Mouse (Mus musculus) right cerebral cortex, postnatal 36 days (tissue): ENCODE results near the gene Cmklr1.
"Not testable (repeated sequence)": the region's sequence is repeated elsewhere in the genome, so short reads cannot be mapped to it uniquely, and the experiment has no call there.

Experiments
- DNase-seq, 2 experiments: peaks; one replicate each; pipeline ENCODE4 v3.0.0; 2022; ENCODE audit warnings: low spot score in 2 of 2, mixed read lengths in 1 of 2

Gene Cmklr1

GRCm38 (mm10) chr5:113586458-113586849 lies 63.8 kb downstream of the Cmklr1 start:
- not testable (repeated sequence) for DNase-seq

DNA sequence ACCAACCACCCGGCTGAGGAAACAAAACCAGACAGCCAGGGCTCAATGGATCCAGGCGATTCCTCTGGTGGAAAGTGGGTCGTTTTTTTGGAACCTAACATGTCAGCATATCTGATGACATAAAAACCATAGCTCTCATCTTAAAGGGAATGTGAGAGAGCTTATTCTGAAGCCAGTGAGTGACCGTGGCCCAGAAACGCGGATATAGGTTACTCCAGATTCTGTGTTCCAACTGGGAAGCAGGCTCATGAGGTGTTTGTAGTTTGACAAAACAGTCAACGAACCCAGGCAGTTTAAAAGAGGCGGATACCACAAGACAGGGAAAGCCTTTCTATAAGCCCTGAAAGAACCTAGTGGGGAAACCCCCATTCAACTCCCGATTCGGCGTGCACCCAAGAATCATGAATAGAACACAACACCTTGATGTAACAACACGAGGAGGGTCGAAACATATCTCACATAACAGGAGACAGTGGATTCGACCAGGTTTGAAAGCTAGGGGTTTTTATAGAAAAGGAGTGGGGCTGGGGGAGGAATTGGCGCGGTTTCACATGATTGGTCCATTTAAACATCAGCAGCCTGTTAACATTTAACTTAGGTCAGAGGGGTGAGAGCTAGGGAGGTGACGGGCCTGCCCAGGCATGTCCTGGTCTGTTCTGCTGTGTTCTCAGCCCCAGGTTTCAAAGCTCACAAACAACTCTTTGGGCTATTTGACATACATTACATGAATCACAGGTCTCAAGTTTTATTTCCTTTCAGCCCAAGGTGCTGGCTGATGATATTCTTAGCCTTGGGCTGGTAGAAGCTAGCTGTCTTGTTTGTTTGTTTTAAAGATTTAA lies 64.4 kb downstream of the Cmklr1 start:
- not testable (repeated sequence) for DNase-seq

DNA sequence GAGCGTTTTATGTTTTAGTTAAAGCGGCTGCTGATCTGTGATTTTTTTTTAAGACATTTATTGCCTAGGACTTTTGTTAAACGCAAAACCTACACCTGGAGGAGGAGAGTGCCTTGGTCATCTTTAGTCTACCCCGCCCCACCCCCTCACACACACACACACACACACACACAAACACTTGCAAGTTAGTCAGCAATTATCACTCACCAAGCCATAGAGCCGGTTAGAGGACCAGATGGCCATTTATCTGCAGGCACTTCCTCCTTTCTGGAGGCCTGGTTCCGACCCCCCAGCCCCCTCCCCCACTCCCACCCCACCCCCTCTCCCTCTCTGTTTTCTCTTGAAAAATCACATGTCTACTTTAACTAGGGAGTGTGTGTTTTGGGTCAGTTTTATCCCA lies 65.8 kb downstream of the Cmklr1 start:
- no peak for DNase-seq

GRCm38 (mm10) chr5:113583424-113584162 lies 66.6 kb downstream of the Cmklr1 start:
- no peak for DNase-seq

DNA sequence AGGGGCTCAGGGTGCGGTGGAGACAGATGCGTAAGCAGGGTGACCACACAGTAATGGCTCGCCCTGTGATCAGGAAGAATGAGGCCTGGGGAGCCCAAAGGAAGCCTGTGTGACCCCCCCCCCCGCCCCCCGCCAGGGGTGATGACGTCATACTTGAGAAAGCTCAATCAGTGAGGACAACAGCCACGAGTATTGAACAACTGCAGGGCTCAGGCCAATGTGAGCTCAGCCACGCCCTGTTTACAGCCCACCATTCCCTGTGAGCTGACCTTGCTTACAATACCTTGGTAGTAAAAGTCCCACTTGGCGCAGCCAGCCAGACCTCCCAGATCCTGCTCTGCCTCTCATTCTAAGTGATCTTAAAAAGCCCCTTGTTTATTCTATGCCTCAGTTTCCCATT lies 69.4 kb downstream of the Cmklr1 start:
- no peak for DNase-seq

DNA sequence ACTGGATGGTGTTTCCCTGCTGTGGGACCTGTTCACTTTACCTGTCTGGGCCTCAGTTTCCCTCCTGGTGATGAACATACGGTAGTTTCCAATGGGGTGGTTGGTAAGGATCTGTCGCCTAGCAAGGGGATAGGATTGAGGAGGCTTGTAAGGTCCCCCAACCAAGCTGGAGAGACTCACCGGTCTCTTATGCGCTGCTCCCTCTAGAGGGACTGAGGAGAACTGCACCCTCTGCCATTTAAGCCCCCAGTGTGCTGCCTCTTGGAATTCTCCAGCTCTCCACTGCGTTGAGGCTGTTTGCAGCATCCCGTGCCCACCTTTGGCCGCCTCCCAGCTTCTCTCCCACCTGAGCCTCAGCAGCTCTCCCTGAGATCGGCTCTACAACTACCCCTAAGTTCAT lies 70.0 kb downstream of the Cmklr1 start:
- no peak for DNase-seq

- no peak for DNase-seq
These were observed 71.1 kb downstream of the Cmklr1 start for GRCm38 (mm10) chr5:113579128-113579527.

GRCm38 (mm10) chr5:113578428-113578827 lies 71.8 kb downstream of the Cmklr1 start:
- DNase-seq: no peak

- no peak for DNase-seq
These were observed 72.7 kb downstream of the Cmklr1 start for GRCm38 (mm10) chr5:113577555-113577954.

DNA sequence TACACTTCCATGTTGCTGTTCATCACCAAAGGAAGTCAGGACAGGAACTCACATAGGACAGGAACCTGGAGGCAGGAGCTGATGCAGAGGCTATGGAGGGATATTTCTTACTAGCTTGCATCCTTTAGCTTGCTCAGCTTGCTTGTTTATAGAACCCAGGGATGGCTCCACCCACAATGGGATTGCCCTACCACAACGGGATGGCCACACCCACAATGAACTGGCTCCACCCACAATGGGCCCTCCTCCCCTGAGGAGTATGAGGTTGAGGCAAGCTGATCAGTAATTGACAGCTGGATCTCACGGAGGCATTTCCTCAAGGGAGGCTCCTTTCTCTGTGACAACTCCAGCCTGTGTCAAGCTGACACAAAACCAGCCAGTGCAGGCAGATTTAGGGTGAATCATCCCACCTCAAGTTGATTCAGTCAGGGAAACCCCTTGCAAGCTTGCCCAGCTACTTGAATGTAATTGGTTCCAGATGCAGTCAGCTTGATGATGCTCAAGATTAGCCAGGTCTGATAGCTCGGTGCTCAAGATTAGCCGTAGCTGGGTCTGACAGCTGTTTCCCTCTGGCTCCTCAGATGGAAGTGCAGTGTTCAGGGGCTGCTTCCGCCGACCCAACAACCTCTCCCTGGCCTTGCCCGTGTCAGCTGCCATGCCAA lies 80.0 kb downstream of the Cmklr1 start:
- no peak for DNase-seq

DNA sequence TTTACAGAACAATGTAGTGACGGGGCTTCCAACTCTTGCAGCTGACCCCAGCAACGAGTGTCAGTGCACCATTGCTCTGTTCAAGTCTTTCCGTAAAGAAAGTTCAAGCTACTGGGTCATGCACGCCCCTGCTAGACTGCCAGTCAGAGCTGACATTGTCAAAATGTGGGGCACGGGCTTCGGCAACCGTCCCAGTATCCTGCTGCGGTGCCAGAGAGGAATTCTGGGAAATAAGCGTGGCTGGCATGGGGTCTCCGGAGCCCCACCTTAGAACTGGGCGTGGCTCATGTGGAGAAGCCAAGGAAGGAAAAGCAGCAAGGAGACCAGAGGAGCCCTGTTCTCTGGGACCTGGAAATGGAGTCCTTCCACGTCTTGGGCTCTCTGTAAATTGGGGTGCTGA lies 84.4 kb downstream of the Cmklr1 start:
- no peak for DNase-seq

DNA sequence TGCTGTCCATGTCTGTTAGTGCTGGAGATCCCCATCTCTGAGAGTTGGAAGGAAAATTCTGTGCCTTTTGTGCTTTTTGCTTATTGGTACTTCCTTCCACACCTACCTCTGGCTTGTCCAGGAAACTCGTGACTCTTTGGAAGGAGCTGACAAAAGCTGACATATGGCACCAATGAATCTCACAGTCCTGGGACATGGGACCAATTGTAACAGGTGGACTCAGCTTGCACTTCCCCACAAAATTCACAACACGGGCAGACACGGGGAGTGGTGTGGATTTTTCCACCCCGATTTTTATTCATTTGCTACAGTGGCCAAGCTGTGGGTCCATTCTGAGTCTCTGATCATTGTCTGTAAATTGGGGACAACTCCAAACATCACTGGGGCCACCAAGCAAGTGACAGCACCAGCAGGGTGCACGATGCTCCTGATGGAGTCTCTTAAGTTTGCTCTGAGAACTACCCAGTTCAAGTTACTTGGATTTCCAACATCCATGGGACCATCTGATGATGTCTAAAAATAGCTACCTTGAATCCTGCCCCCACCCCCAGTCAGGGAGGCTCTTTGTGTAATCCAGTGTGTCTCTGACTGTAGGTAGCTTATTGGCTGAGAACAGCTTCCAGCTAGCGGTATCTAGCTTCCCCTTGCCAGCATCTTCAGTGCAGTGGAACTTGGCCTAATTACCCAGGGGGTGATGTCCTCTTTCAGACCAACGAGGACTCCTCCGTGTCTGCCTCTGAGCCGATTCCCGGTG lies 84.9 kb downstream of the Cmklr1 start:
- no peak for DNase-seq

GRCm38 (mm10) chr5:113564463-113564862 lies 85.8 kb downstream of the Cmklr1 start:
- DNase-seq: no peak
